ENCODE assay signal across 8 mouse cellular contexts in the genomic region with DNA sequence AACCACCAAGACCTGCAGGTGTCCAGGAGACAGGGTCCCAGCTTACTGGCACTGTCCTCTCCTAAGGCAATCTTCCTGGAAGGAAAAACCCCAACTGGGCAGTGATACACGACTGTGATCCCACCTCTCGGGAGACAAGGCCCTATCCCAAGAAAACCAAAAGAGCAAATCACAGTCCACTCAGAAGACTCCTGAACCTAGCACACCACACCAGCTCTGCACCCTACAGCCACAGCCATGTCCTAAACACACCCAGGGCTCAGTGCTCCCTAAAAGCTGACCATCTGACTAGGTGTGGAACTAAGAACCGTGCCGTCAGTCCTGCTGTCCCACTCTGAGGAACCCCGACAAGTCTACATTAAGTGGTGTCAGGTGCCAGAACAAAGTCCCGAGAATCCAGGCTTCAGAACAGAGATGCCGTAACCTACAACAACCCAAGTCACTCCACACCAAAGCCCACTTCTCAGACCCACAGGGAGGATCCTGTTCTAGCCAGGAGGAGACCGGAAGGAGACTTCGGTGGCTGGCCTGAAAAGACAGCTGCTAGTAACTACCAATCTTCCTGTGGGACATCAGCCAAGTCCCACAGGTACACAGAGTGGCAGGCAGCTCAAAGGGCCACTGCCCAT. TPM values are rescaled to one million over a fixed set of nuclear protein-coding genes. Genes with fewer than 3 reads are reported as not detected.
A peak's percentile ranks its signal among the peaks of the same experiment; 100 is the strongest.
DNase-seq lines count a peak whose midpoint lies in the region; ATAC-seq lines count a peak whose summit lies in the region.

No protein-coding gene starts in this region.

- peak overlapping the region; percentile 89 for H3K4me3 ChIP-seq in kidney, embryonic 16.5 days (ENCODE audit: low read length)
- H3K4me3 ChIP-seq in embryonic facial prominence, embryonic 12.5 days, result peak overlapping the region; percentile 66
- peak overlapping the region; percentile 91; the same call in 1 of the 2 replicates for H3K4me3 ChIP-seq in hindbrain, embryonic 14.5 days (replicated peaks; ENCODE audit: low read length)
- no peak overlapping the region; the same call in 1 of the 2 replicates for H3K4me3 ChIP-seq in midbrain, embryonic 15.5 days

- DNase-seq in kidney, postnatal 25 days, result no peak
- no peak for DNase-seq in hindbrain, embryonic 14.5 days (ENCODE audit: low spot score)
- DNase-seq in adrenal gland, postnatal 25 days, result no peak
- DNase-seq in left cerebral cortex, adult 8-10 months (ENCODE audit: low spot score in 2 of 2), result no peak
- no peak for DNase-seq in left cerebral cortex, adult 11 months (ENCODE audit: low spot score)

- H3K27ac ChIP-seq in kidney, embryonic 16.5 days (ENCODE audit: low read length), result no peak overlapping the region
- no peak overlapping the region for H3K27ac ChIP-seq in embryonic facial prominence, embryonic 12.5 days
- H3K27ac ChIP-seq in hindbrain, embryonic 14.5 days, result no peak overlapping the region
- H3K27ac ChIP-seq in midbrain, embryonic 15.5 days, result no peak overlapping the region

- H3K36me3 ChIP-seq in kidney, embryonic 16.5 days (ENCODE audit: insufficient read depth, low read length), result no peaks in the 10 kb centered on the region
- no peaks in the 10 kb centered on the region for H3K36me3 ChIP-seq in embryonic facial prominence, embryonic 12.5 days
- no peaks in the 10 kb centered on the region for H3K36me3 ChIP-seq in hindbrain, embryonic 14.5 days (replicated peaks; ENCODE audit: control insufficient read depth, insufficient read depth)
- H3K36me3 ChIP-seq in midbrain, embryonic 15.5 days (replicated peaks), result no peaks in the 10 kb centered on the region

- H3K4me2 ChIP-seq in kidney, embryonic 16.5 days (replicated peaks; ENCODE audit: low read depth, low read length), result peak overlapping the region; percentile 97
- peak overlapping the region; percentile 92 for H3K4me2 ChIP-seq in embryonic facial prominence, embryonic 12.5 days (replicated peaks)
- peak overlapping the region; percentile 100 for H3K4me2 ChIP-seq in hindbrain, embryonic 14.5 days (replicated peaks)
- peak overlapping the region; percentile 95 for H3K4me2 ChIP-seq in midbrain, embryonic 15.5 days

- ATAC-seq in kidney, embryonic 16.5 days (ENCODE audit: low FRiP score, low TSS enrichment), result no peak
- no peak for ATAC-seq in embryonic facial prominence, embryonic 12.5 days (ENCODE audit: insufficient number of reproducible peaks, insufficient read depth, low FRiP score, low TSS enrichment)
- no peak for ATAC-seq in hindbrain, embryonic 14.5 days (ENCODE audit: low FRiP score)
- ATAC-seq in midbrain, embryonic 15.5 days (replicated peaks), result no peak

- 63% methylated on average over 9 of the region's 9 CpGs for WGBS in kidney, embryonic 16.5 days
- 63% methylated on average over 9 of the region's 9 CpGs for WGBS in embryonic facial prominence, embryonic 12.5 days
- 79% methylated on average over 9 of the region's 9 CpGs for WGBS in hindbrain, embryonic 14.5 days
- 84% methylated on average over 9 of the region's 9 CpGs for WGBS in midbrain, embryonic 15.5 days

- no peaks in the 10 kb centered on the region for H3K9me3 ChIP-seq in kidney, embryonic 16.5 days (ENCODE audit: low read length)
- H3K9me3 ChIP-seq in embryonic facial prominence, embryonic 12.5 days, result no peaks in the 10 kb centered on the region
- H3K9me3 ChIP-seq in hindbrain, embryonic 14.5 days (ENCODE audit: control insufficient read depth, low read length), result no peaks in the 10 kb centered on the region
- no peaks in the 10 kb centered on the region for H3K9me3 ChIP-seq in midbrain, embryonic 15.5 days

- peaks cover 79% of the 10 kb centered on the region for H3K4me1 ChIP-seq in kidney, embryonic 16.5 days (ENCODE audit: insufficient read depth, low read length)
- H3K4me1 ChIP-seq in embryonic facial prominence, embryonic 12.5 days, result peaks cover 69% of the 10 kb centered on the region
- H3K4me1 ChIP-seq in hindbrain, embryonic 14.5 days (replicated peaks; ENCODE audit: control insufficient read depth, insufficient read depth, low read length), result peaks cover 82% of the 10 kb centered on the region
- peaks cover 82% of the 10 kb centered on the region for H3K4me1 ChIP-seq in midbrain, embryonic 15.5 days

- H3K27me3 ChIP-seq in kidney, embryonic 16.5 days (ENCODE audit: insufficient read depth, low read length), result no peaks in the 10 kb centered on the region
- no peaks in the 10 kb centered on the region for H3K27me3 ChIP-seq in embryonic facial prominence, embryonic 12.5 days
- H3K27me3 ChIP-seq in hindbrain, embryonic 14.5 days (ENCODE audit: control insufficient read depth, insufficient read depth, low read length), result no peaks in the 10 kb centered on the region
- no peaks in the 10 kb centered on the region for H3K27me3 ChIP-seq in midbrain, embryonic 15.5 days (replicated peaks)

- no peak overlapping the region for H3K9ac ChIP-seq in kidney, embryonic 16.5 days (replicated peaks; ENCODE audit: low read length)
- 0 out of 2 replicates have a peak overlapping the region, but pooled peaks have one; percentile 99 for H3K9ac ChIP-seq in embryonic facial prominence, embryonic 12.5 days
- no peak overlapping the region for H3K9ac ChIP-seq in hindbrain, embryonic 14.5 days
- no peak overlapping the region for H3K9ac ChIP-seq in midbrain, embryonic 15.5 days

RNA-seq across cellular contexts. Expression of a gene that starts 4.2 kb away (rescaled TPM):
- polyA plus RNA-seq in kidney, embryonic 16.5 days (2015; fragmentation: Nextera tagmentation; extraction: Ambion mirVana), result 14.5 and 15.9 TPM in 2 replicates
- 16.8 and 17.7 TPM in 2 replicates for polyA plus RNA-seq in embryonic facial prominence, embryonic 12.5 days (2016; fragmentation: Nextera tagmentation; extraction: Ambion mirVana)
- 15.1 and 15.6 TPM in 2 replicates for polyA plus RNA-seq in hindbrain, embryonic 14.5 days (2014; fragmentation: Nextera tagmentation; extraction: Ambion mirVana)
- polyA plus RNA-seq in midbrain, embryonic 15.5 days (2015; fragmentation: Nextera tagmentation; extraction: Ambion mirVana), result 10.1 and 10.8 TPM in 2 replicates
- total RNA-seq in adrenal gland, postnatal 25 days (2021), result 73.5 and 93.3 TPM in 2 replicates
- total RNA-seq in left cerebral cortex, adult 8-10 months (2022), result 100 to 1,000 TPM; 118 to 126 (median 121) TPM

RNA-seq across cellular contexts. Expression of a gene that starts 31.4 kb away (rescaled TPM):
- 77.4 and 77.8 TPM in 2 replicates for polyA plus RNA-seq in kidney, embryonic 16.5 days (2015; fragmentation: Nextera tagmentation; extraction: Ambion mirVana)
- polyA plus RNA-seq in embryonic facial prominence, embryonic 12.5 days (2016; fragmentation: Nextera tagmentation; extraction: Ambion mirVana), result 85.1 and 87.4 TPM in 2 replicates
- polyA plus RNA-seq in hindbrain, embryonic 14.5 days (2014; fragmentation: Nextera tagmentation; extraction: Ambion mirVana), result 69.0 and 76.0 TPM in 2 replicates
- 78.5 and 87.4 TPM in 2 replicates for polyA plus RNA-seq in midbrain, embryonic 15.5 days (2015; fragmentation: Nextera tagmentation; extraction: Ambion mirVana)
- total RNA-seq in adrenal gland, postnatal 25 days (2021), result 45.9 and 55.2 TPM in 2 replicates
- total RNA-seq in left cerebral cortex, adult 8-10 months (2022), result 10 to 100 TPM; 32.7 to 37.6 (median 34.4) TPM
